11 mouse cellular contexts compared by ENCODE assay signal in the genomic region with DNA sequence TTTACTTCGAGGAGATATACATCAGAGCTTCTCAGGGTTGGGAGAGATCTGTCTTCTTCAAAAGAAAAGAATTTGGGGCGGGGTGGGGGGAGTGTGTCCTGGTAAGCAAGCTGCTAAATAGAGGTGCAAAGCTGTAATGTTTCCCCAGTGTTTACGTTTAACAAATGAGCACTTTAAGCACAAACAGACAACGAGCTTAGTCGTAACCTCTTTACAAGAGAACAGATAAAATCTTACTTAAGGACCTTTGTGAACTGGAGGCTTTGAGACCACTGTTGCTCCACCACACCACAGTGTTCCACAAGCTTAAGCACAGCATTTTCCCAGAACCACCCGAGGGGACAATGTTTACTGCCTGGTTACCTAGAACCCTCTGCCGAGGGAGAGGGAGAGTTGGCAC. TPM values are rescaled to one million over a fixed set of nuclear protein-coding genes. Genes with fewer than 3 reads are reported as not detected.
DNase-seq lines count a peak whose midpoint lies in the region; ATAC-seq and TF ChIP-seq lines count a peak whose summit lies in the region.
"Had no signal": no experiment of that assay in that cellular context is flagged by ENCODE, and none has a peak within 500 bp of the region (broad histone marks: within the 10 kb centered on the region; RNA-seq: fewer than 3 reads in every experiment).

No protein-coding gene starts in this region.

- intact Hi-C loops in left cerebral cortex, postnatal 10 days (cut with DNase I), result no loop called here

- peak overlapping the region; percentile 93 for H3K27ac ChIP-seq in heart, embryonic 13.5 days (replicated peaks)
- 0 out of 2 replicates have a peak overlapping the region, but pooled peaks have one; percentile 54 for H3K27ac ChIP-seq in cortical plate, adult 2 months (ENCODE audit: insufficient read depth, low read length)
- H3K27ac ChIP-seq in forebrain, postnatal 0 days (ENCODE audit: low read depth, low read length), result peak overlapping the region; percentile 87
- H3K27ac ChIP-seq in midbrain, embryonic 12.5 days (replicated peaks), result peak overlapping the region; percentile 98
- H3K27ac ChIP-seq: liver, embryonic 15.5 days had no signal

- no peaks in the 10 kb centered on the region for H3K9me3 ChIP-seq in heart, embryonic 13.5 days
- no peaks in the 10 kb centered on the region for H3K9me3 ChIP-seq in forebrain, postnatal 0 days (ENCODE audit: low read length)
- peaks cover 2% of the 10 kb centered on the region; the same call in 1 of the 2 replicates for H3K9me3 ChIP-seq in midbrain, embryonic 12.5 days
- H3K9me3 ChIP-seq: liver, embryonic 15.5 days had no signal

- peak overlapping the region; percentile 66 for H3K4me3 ChIP-seq in heart, embryonic 13.5 days
- H3K4me3 ChIP-seq in cortical plate, adult 2 months (ENCODE audit: insufficient read depth, low read length), result no peak overlapping the region; the same call in 1 of the 2 replicates
- peak overlapping the region; percentile 56 for H3K4me3 ChIP-seq in forebrain, postnatal 0 days (ENCODE audit: low read depth, low read length)
- H3K4me3 ChIP-seq in midbrain, embryonic 12.5 days, result peak overlapping the region; percentile 53

- H3K36me3 ChIP-seq in heart, embryonic 13.5 days, result peaks cover 2% of the 10 kb centered on the region; the same call in 1 of the 2 replicates
- no peaks in the 10 kb centered on the region for H3K36me3 ChIP-seq in forebrain, postnatal 0 days (ENCODE audit: insufficient read depth)
- H3K36me3 ChIP-seq in midbrain, embryonic 12.5 days, result peaks cover 1% of the 10 kb centered on the region; the same call in 1 of the 2 replicates
- H3K36me3 ChIP-seq: liver, embryonic 15.5 days had no signal

- peak overlapping the region; percentile 91 for H3K9ac ChIP-seq in heart, embryonic 13.5 days
- peak overlapping the region; percentile 82 for H3K9ac ChIP-seq in forebrain, postnatal 0 days
- peak overlapping the region; percentile 78 for H3K9ac ChIP-seq in midbrain, embryonic 12.5 days (replicated peaks)
- H3K9ac ChIP-seq: liver, embryonic 15.5 days had no signal

- no peak for ATAC-seq in heart, embryonic 13.5 days (ENCODE audit: extremely low read depth, insufficient number of reproducible peaks, low FRiP score, low TSS enrichment)
- ATAC-seq in forebrain, postnatal 0 days, result no peak
- no peak for ATAC-seq in midbrain, embryonic 12.5 days (ENCODE audit: low FRiP score, low read depth)

- H3K4me1 ChIP-seq in heart, embryonic 13.5 days, result peaks cover 48% of the 10 kb centered on the region
- H3K4me1 ChIP-seq in cortical plate, adult 2 months (ENCODE audit: control insufficient read depth, insufficient read depth, low read length), result no peaks in the 10 kb centered on the region
- peaks cover 7% of the 10 kb centered on the region; the same call in 1 of the 2 replicates for H3K4me1 ChIP-seq in forebrain, postnatal 0 days (ENCODE audit: insufficient read depth)
- peaks cover 46% of the 10 kb centered on the region for H3K4me1 ChIP-seq in midbrain, embryonic 12.5 days

- TF ChIP-seq POLR2A in cortical plate, adult 2 months (IDR thresholded peaks at IDR 0.05; ENCODE audit: extremely low read depth, insufficient read depth, low read length), result no peak

- TF ChIP-seq CTCF in cortical plate, adult 2 months (IDR thresholded peaks at IDR 0.05; ENCODE audit: extremely low read depth, insufficient read depth, low read length), result no peak
- TF ChIP-seq CTCF in forebrain, postnatal 0 days (IDR thresholded peaks at IDR 0.05; ENCODE audit: low read depth), result no peak

- peaks cover 42% of the 10 kb centered on the region for H3K27me3 ChIP-seq in heart, embryonic 13.5 days (replicated peaks)
- no peaks in the 10 kb centered on the region for H3K27me3 ChIP-seq in forebrain, postnatal 0 days (ENCODE audit: insufficient read depth, low read length)
- H3K27me3 ChIP-seq in midbrain, embryonic 12.5 days, result peaks cover 11% of the 10 kb centered on the region; the same call in 1 of the 2 replicates

- 37% methylated on average over 7 of the region's 7 CpGs for WGBS in heart, embryonic 13.5 days
- 20% methylated on average over 7 of the region's 7 CpGs for WGBS in forebrain, postnatal 0 days
- WGBS in midbrain, embryonic 12.5 days, result 11% methylated on average over 7 of the region's 7 CpGs

- peak overlapping the region; percentile 96 for H3K4me2 ChIP-seq in heart, embryonic 13.5 days
- H3K4me2 ChIP-seq in forebrain, postnatal 0 days (ENCODE audit: low read depth), result peak overlapping the region; percentile 96
- H3K4me2 ChIP-seq in midbrain, embryonic 12.5 days (replicated peaks), result peak overlapping the region; percentile 89

- DNase-seq in heart, adult 18-20 months, result no peak
- peak; percentile 21 for DNase-seq in forebrain, postnatal 0 days
- DNase-seq in left cerebral cortex, postnatal 10 days (ENCODE audit: extremely low spot score in 1 of 2, low spot score in 2 of 2), result no peak
- no peak for DNase-seq in layer of hippocampus, adult 9-10 months (ENCODE audit: low spot score)
- no peak for DNase-seq in kidney, postnatal 36 days
- DNase-seq: thymus, adult 2 months had no signal

RNA-seq across cellular contexts. Expression of a gene that starts 1.4 kb away (rescaled TPM):
- 13.3 and 13.9 TPM in 2 replicates for polyA plus RNA-seq in heart, embryonic 13.5 days (2015; fragmentation: Nextera tagmentation; extraction: Ambion mirVana)
- 1 to 10 TPM; 1.7 to 2.0 TPM for total RNA-seq in heart, adult 18-20 months (2021)
- 7.5 and 8.2 TPM in 2 replicates for polyA plus RNA-seq in cortical plate, adult 2 months (2012; rRNA removed)
- total RNA-seq in forebrain, postnatal 0 days (2014; rRNA removed), result 22.2 and 29.8 TPM in 2 replicates
- polyA plus RNA-seq in forebrain, postnatal 0 days (2015; fragmentation: Nextera tagmentation; extraction: Ambion mirVana), result 13.4 and 13.5 TPM in 2 replicates
- 36.0 and 38.6 TPM in 2 replicates for polyA plus RNA-seq in midbrain, embryonic 12.5 days (2016; fragmentation: Nextera tagmentation; extraction: Ambion mirVana)
- 1 to 10 TPM; 7.9 to 8.8 TPM for total RNA-seq in left cerebral cortex, postnatal 10 days (2021)
- total RNA-seq: CH12.LX had no signal

RNA-seq across cellular contexts. Expression of a gene that starts 5.2 kb away (rescaled TPM):
- polyA plus RNA-seq in heart, embryonic 13.5 days (2015; fragmentation: Nextera tagmentation; extraction: Ambion mirVana), result not detected in 2 replicates
- not detected for total RNA-seq in heart, adult 18-20 months (2021)
- polyA plus RNA-seq in cortical plate, adult 2 months (2012; rRNA removed), result 0.13 and 0.17 TPM in 2 replicates
- total RNA-seq in forebrain, postnatal 0 days (2014; rRNA removed), result 0.38 TPM in 1 of 2 replicates, not detected in the other
- polyA plus RNA-seq in forebrain, postnatal 0 days (2015; fragmentation: Nextera tagmentation; extraction: Ambion mirVana), result 0.18 and 0.58 TPM in 2 replicates
- polyA plus RNA-seq in midbrain, embryonic 12.5 days (2016; fragmentation: Nextera tagmentation; extraction: Ambion mirVana), result not detected in 2 replicates
- not detected for total RNA-seq in left cerebral cortex, postnatal 10 days (2021)
- total RNA-seq: CH12.LX had no signal
- polyA plus RNA-seq: liver, embryonic 15.5 days had no signal

RNA-seq across cellular contexts. Expression of a gene that starts 8.8 kb away (rescaled TPM):
- 0.49 and 0.98 TPM in 2 replicates for polyA plus RNA-seq in heart, embryonic 13.5 days (2015; fragmentation: Nextera tagmentation; extraction: Ambion mirVana)
- total RNA-seq in heart, adult 18-20 months (2021), result under 1 TPM in 1 of 2 experiments, not detected in 1; 0.44 TPM
- polyA plus RNA-seq in cortical plate, adult 2 months (2012; rRNA removed), result 136 and 169 TPM in 2 replicates
- total RNA-seq in forebrain, postnatal 0 days (2014; rRNA removed), result 17.9 and 19.9 TPM in 2 replicates
- polyA plus RNA-seq in forebrain, postnatal 0 days (2015; fragmentation: Nextera tagmentation; extraction: Ambion mirVana), result 17.7 and 22.7 TPM in 2 replicates
- 1.2 and 2.2 TPM in 2 replicates for polyA plus RNA-seq in midbrain, embryonic 12.5 days (2016; fragmentation: Nextera tagmentation; extraction: Ambion mirVana)
- 10 to 100 TPM; 23.5 to 25.2 TPM for total RNA-seq in left cerebral cortex, postnatal 10 days (2021)
- total RNA-seq: CH12.LX had no signal

RNA-seq across cellular contexts. Expression of a gene that starts 14.4 kb away (rescaled TPM):
- polyA plus RNA-seq in heart, embryonic 13.5 days (2015; fragmentation: Nextera tagmentation; extraction: Ambion mirVana), result 33.9 and 37.4 TPM in 2 replicates
- 1 to 10 TPM; 1.9 to 2.5 TPM for total RNA-seq in heart, adult 18-20 months (2021)
- 776 and 795 TPM in 2 replicates for polyA plus RNA-seq in cortical plate, adult 2 months (2012; rRNA removed)
- total RNA-seq in forebrain, postnatal 0 days (2014; rRNA removed), result 327 and 359 TPM in 2 replicates
- polyA plus RNA-seq in forebrain, postnatal 0 days (2015; fragmentation: Nextera tagmentation; extraction: Ambion mirVana), result 230 and 282 TPM in 2 replicates
- polyA plus RNA-seq in midbrain, embryonic 12.5 days (2016; fragmentation: Nextera tagmentation; extraction: Ambion mirVana), result 110 and 125 TPM in 2 replicates
- 100 to 1,000 TPM; 562 to 600 TPM for total RNA-seq in left cerebral cortex, postnatal 10 days (2021)

RNA-seq across cellular contexts. Expression of a gene that starts 35.0 kb away (rescaled TPM):
- 72.3 and 74.0 TPM in 2 replicates for polyA plus RNA-seq in heart, embryonic 13.5 days (2015; fragmentation: Nextera tagmentation; extraction: Ambion mirVana)
- total RNA-seq in heart, adult 18-20 months (2021), result 10 to 100 TPM; 39.1 to 46.9 TPM
- 414 and 456 TPM in 2 replicates for polyA plus RNA-seq in cortical plate, adult 2 months (2012; rRNA removed)
- 113 and 116 TPM in 2 replicates for total RNA-seq in forebrain, postnatal 0 days (2014; rRNA removed)
- polyA plus RNA-seq in forebrain, postnatal 0 days (2015; fragmentation: Nextera tagmentation; extraction: Ambion mirVana), result 105 and 126 TPM in 2 replicates
- polyA plus RNA-seq in midbrain, embryonic 12.5 days (2016; fragmentation: Nextera tagmentation; extraction: Ambion mirVana), result 199 and 238 TPM in 2 replicates
- 100 to 1,000 TPM; 272 to 278 TPM for total RNA-seq in left cerebral cortex, postnatal 10 days (2021)
